Mouse (Mus musculus) olfactory bulb, adult 2 months (tissue): ENCODE results near the gene Cd247.

Source experiments
- CTCF ChIP-seq: fragments of 200-500 bp; IDR thresholded peaks from 2 replicates; pipeline ENCODE4 v1.5.1; 2012; ENCODE audit warnings: low read depth, mild to moderate bottlenecking, low read length, moderate library complexity; ENCODE audit not compliant: insufficient read depth
- POLR2A ChIP-seq: fragments of 200-500 bp; IDR thresholded peaks from 2 replicates; pipeline ENCODE4 v1.6.1; 2012; ENCODE audit warnings: mild to moderate bottlenecking, low read depth, low read length, moderate library complexity; ENCODE audit not compliant: insufficient read depth

GRCm38 (mm10) chr1:165781426-165781825 is 7.1 kb upstream of the Cd247 start:
- TF ChIP-seq POLR2A (no peak), CTCF (no peak)
